Mouse (Mus musculus) thymus, postnatal 14 days (tissue): ENCODE data around the gene Bmp8b.
A peak's percentile ranks its signal among the peaks of the same experiment; 100 is the strongest.
"Not testable (repeated sequence)": the region's sequence is repeated elsewhere in the genome, so short reads cannot be mapped to it uniquely, and the experiment has no call there.

Experiments
- DNase-seq: peaks from one replicate; pipeline ENCODE4 v3.0.0; 2021

The Bmp8b gene

DNA sequence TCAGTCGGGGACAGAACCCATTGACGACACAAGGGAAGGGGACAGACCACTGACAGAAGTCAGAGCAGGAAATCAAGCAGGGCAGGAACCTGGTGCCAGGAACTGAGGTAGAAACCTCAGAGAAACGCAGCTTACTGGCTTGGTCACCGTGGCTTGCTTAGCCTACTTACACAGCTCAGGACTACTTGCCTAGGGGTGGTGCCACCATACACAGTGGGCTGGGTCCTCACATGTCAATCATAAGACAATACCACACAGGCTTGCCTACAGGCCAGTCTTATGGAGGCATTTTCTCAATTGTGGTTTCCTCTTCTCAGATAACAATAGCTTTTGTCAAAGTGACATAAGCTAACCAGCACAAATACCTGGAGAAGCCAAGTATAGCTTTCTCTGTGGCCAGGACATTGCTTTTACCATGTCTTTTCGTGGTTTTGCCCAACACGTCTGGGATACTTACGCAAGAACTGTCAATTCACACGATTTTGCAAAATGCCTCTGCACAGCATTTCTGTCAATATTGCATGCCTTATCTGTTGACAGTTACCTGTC lies 7.3 kb downstream of the Bmp8b start:
- DNase-seq: no peak

DNA sequence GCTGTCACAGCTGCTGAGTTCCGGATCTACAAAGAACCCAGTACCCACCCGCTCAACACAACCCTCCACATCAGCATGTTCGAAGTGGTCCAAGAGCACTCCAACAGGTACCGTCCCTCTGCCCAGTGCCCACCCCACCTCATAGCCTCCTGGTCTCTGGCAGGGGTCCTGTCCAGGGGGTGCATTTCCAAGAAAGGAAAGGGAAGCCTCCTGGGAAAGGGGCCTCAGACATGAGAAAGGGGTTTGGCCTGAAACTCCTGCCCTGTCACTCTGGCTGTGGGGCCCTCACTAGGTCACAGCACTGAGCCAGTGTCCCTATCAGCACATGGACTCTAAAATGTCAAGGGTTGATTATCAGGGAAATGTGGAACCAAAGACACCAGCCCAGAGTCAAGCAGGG lies 9.7 kb downstream of the Bmp8b start:
- DNase-seq: not testable (repeated sequence)

DNA sequence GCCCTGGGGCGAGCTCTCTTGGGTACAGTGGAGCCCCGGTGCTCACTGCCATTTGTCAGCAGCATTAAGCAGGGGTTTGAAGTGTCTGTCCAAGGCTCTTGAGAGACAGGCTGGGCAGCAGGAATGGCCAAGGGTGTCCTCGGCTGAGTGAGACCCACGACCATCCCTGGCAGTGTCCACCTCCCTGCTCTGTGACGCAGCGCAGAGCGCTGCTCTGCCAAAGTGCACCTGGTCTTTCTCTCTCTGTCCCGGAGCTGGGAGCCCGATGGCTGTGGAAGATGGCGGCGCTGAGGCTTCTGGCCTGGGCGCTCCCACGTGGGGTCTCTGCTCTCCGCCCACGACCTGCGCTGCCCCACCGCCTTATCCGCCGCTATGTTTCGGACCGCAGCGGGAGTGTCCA lies 11.0 kb downstream of the Bmp8b start, which contains the start of gene Oxct2b:
TSS of gene Oxct2b (plus strand) at position 256 of the 400 bp plus-strand sequence.
- DNase-seq: no peak

DNA sequence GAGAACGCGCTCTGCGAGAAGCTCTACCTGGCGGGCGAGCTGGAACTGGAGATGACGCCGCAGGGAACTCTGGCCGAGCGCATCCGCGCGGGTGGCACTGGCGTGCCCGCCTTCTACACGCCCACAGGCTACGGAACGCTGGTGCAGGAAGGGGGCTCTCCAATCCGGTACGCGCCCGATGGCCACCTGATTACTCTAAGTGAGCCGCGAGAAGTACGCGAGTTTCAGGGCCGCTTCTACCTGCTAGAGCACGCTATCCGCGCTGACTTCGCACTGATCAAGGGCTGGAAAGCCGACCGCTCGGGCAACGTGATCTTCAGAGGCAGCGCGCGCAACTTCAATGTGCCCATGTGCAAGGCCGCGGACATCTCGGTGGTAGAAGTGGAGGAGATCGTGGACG lies 11.7 kb downstream of the Bmp8b start:
- not testable (repeated sequence) for DNase-seq

DNA sequence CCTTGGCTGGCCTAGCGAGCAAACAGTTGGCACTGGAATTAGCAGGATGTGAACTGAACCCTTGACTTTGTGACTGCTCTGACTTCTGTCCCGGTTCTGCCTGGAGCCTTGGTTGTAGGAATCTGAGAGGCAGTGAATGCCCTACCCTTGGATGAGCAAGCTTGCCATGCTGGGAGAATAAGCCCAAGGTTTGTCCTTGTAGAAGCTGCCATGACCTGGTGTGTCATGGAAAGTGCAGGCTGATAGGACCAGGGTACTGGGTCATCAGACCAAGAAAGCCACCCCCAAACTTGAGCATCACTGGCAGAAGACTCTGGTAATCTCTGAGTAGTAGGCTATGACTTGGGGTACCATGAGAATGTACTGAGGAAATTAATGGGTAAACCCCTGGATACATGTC lies 16.3 kb downstream of the Bmp8b start:
- no peak for DNase-seq

DNA sequence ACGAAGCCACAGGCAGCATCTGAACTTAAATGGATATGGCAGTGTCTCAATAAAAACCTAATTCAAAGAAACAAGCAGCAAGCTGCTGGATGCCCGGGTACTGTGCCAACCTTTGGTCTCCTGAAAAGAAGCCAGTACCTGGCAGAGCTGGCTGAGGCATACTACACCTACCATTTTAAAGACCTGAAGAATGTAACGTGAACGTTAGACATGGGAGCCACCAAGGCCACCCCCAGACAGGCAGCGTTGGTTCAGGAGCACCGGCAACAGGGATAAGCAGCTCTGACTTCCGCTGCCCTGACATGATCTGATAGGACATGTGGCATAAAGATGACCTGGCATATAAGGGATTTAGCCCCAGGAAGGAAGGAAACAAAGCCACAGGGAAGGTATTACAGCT lies 21.7 kb downstream of the Bmp8b start:
- DNase-seq: no peak

DNA sequence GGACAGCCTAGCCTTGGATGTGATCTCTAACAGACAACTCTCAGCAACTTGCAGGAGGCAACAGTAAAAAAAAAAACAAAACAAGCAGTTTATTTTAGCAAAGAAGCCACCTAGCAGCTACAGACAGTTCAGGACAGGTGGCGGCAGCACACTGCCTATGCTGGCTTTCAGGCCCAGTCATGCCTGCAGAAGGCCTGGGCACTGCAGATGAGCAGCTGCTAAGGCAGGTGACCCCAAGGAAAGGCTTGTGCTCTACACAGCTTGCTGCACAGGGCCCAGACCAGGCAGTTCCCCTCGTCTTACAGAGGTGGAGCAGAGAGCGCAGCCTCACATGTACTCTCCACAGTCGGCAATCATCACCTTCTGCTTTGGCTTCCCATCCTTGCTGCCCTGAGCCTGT lies 22.1 kb downstream of the Bmp8b start:
- no peak for DNase-seq

DNA sequence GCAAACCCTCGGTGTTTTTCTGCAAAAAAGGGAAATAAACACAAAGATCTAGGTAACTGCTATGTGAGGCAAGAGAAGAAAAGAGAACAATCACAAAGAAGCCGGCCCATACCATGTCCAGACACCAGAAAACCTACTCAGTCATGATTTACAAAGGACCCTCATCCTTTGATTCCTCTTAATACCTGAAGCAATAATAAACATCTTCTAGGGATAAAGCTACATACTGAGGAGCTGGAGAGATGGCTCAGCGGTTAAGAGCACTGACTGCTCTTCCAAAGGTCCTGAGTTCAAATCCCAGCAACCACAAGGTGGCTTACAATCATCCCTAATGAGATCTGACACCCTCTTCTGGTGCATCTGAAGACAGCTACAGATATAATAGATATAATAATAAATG lies 32.6 kb downstream of the Bmp8b start:
- no peak for DNase-seq

DNA sequence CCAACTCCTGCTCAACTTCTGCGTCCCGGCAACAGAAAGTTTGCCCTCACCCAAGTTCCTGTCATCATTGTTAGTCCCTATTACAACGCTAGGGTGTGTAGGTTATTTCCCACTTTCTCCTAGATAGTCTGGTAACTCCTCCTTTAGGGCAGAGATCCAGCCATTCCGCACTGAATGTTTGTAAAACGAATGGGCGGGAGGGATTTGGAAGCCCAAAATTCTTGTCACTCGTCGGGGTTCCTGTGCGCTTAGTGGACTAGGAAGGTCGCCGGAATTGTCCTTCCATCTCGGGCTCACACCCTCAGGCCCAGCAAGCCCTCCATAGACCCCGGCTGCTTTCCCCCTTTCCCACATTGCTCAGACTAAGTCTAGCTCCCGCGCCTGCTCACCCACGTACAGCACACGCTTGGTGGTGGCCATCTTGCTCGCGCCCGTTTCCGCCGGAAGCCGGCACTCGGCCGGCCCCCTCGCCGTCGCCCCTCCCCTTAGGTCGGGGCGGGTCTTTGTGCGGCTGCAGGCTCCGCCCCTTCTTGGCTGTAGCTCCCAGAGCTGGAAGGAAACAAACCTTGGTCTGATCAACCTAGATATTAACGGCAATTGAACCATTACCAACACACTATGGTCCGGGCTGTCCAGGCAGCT lies 34.7 kb downstream of the Bmp8b start, which contains the start of gene Ppie:
TSS of gene Ppie (minus strand) at position 439 of the 642 bp plus-strand sequence.
- peak; percentile 73 for DNase-seq

DNA sequence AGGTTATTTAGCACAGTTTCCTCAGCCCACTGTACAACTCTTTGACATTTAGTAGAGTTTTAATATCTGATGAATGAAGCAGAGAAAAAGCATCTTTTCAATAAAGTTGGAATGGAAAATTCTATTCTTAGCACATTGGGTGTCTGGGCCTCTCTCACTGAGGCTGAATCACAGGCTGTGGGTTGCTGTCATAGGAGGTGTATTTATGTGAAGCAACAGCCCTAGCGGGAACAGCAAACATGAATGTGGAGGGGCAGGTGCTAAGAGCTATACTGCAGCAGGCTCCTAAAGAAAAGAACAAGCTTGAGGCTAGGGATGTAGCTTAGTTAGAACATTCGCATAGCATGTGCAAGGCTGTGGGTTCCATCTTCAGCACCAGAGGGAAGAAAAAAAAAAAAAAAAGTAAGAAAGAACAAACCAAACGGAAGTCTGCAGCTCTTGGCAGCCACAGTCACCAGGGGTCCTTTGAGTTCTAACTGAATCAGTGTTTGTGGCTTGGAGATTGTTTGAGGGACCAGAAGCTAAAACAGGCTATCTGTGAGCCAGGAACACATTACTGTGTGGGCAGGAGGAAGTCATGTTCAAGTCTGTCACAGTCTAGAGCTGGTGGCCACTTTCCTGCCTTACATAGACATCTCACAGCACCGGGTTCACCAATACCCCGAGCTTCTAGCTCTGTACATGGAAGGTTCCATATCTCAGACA lies 42.6 kb downstream of the Bmp8b start:
- DNase-seq: peak; percentile 23

DNA sequence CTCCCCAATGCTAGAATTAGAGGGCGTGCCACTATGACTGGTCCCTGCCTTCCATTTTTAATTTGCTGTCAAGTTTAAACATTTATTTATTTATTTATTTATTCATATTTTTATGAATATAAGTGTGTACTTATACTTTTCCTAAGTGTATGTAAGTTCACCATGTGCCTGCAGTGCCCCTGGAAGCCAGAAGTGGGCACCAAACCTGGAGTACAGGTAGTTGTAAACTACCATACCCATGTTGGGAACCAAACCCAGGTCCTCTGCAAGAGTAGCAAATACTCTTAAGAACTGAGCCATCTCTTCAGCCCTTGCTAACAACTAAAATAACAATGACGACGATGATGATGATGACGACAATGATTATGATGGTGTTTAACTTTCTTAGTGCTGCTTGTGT lies 47.0 kb downstream of the Bmp8b start:
- DNase-seq: no peak

DNA sequence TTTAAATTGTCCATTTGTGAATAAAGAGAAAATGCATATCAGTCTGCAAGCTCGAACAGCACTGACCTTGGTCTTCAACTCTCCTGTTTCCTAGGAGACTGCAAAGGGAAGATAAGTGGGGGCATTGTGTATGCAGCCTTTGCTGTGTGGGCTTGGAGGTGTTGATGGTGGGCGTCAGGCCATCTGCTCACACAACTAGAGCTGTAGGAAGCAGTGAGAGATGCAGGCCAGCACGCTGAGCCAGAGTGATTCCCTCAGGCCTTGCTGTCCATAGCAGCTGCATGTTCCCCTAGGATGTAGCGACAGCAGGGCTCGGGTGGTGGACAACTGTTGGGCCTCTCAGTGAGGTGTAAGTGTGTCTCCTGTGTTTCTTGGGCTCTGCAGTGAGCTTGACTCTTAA lies 48.0 kb downstream of the Bmp8b start:
- no peak for DNase-seq

DNA sequence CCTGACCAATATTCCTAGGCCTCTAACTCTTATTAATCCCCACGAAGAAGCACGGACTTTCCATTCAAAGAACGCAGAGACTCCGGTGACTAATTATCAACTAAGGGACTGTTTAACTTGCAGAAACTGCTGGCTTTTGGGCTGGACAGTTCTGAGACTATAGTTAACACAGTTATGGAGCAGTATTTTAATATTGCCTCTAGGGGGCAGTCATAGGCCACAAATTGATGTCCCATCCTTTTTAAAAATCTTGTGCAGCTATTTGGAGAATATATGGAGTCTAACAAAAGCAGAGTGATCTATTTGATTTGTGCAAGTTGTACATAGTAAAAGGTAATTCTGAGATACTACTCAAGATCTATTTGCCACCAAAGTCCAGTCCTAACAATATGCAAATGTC lies 50.0 kb downstream of the Bmp8b start:
- DNase-seq: peak; percentile 10

DNA sequence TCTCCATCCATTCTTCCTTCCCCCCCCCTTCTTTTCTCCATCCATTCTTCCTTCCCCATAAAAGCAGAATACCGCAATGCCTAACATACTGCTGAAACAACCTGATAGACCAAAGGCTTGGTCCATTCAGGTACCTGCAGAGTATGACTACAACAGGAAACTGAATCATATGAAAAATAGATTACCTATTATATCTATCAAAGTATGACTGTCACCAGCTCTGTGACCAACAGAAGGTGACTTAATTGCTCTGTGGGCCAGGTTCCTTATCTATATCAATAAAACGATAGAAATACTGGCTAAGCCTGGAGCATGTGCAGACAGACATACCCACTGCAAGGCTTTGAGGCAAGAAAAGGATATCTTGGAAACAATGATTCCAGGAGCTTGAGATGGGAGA lies 50.5 kb downstream of the Bmp8b start:
- DNase-seq: no peak

DNA sequence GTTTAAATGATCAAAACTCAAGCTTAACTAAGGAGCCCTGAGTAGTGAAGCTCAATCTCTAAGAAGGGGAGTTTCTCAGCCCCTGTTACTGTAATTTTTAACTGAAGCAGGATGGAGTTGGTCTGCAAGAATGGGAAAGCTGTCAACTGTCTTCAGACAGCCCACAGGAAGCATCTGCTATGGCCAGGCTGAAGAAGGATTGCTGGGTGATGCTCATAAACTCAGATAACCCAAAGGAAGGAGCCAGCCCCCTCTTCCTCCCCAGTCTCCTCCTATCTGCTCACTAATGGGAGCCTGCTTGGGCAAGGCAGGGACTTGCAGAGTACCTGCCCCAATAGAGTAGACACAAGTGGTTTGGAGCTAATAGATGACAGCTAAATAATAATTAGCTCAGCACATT lies 50.9 kb downstream of the Bmp8b start:
- DNase-seq: no peak

DNA sequence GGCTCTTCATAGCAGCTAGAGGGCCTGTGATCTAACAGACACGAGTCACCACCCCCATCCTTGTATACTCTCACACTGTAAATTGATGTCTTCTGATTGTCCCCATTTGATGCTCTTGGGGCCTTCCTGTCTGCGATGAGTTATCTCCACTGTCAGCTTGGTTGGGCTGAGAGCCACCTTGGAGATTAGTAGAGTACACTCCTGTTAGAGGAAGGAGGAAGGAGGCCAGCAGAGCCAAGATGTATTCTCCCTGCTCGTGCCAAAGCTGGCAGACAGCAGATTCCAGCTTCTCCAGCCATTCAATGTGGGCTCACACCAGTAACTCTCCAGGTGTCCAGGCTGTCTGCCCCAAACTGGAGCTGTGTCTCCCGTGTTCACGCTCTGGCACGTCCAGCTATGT lies 55.6 kb downstream of the Bmp8b start:
- DNase-seq: no peak

DNA sequence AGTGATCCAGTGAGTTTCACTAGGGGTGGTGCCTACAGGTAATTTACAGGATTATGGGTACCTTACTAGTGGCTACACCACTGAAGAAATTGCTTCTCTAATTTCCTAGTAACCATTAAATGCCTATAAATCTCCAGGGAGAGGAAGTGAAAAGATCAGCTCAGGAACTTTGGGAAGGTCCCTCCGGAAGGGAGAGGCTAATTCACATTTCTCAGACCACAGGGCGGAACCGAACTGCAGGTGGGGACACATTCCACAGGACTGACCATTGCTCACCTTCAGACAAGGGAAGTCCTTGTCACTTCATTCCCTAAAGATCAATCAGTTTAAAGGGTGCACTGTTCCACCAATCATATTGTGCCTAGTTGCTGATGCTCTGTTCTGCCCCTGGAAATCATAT lies 56.3 kb downstream of the Bmp8b start:
- not testable (repeated sequence) for DNase-seq

DNA sequence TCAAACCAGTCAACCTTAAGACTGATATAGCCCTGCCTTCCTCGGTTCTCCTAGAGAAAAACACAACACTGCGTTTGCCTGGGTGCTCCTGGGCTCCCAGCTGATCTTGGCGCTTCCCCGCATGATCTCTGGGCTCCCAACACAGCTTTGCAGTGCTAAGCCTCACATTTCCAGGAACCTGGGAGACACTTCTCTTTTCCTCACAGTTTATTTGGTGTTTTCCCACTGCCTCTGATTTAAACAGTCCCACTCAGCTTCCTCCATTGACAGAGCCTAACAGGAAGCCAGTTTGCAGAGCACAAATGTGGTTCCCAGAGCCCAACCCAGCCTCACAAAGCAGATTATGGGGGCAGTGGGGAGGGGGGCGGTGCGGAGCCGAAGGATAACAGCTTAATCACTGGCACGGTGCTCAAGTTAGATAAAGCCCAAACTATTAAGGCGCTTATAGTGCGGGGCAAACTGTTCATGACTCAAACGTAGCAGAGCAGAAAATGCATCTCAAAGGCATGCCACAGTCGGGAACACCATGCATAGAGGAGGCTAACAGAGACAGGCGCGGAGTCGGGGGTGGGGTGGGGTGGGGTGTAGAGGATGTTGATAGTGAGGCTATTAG lies 57.4 kb downstream of the Bmp8b start:
- DNase-seq: no peak

DNA sequence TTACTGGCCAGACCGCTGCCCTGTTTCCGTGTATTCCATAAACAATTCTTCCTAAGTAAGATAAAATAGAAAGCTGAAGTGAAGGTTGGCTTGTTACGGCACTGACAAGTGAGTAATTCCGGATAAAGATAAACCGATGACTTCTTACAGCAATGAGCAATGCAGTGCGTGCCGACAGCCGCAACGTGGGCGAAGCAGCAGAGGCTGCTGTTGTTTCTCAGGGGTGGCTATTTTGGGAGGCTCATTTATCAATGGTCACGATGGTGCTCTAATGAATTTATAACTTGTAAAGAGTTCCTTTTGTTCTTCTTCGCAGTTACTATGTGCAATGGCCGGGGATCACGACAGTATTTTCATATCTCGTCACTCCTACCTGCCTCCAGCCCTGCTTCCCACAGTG lies 59.2 kb downstream of the Bmp8b start:
- no peak for DNase-seq

DNA sequence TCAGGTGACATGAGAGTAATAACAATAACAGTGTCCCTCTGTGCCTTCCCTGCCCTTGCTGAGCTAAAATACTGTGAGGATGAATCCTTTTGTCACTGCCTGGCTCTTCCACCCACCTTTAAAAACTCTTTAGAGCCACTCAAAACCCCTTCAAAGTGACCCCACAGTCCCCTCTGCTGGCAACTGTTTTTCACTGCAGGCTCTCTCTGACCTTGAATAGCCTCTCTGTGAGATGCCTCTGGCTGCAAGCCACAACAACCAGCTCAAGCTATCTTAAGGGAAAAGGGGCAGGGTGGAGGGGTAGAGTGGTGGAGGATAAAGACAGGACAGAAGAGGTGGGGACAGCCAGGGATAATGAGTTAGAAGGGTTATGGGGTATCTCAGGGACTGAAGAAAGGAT lies 66.8 kb downstream of the Bmp8b start:
- no peak for DNase-seq
